Mouse (Mus musculus) spleen, adult 12 weeks (tissue): ENCODE measurements around the gene Galnt3.

Experiments
- DNase-seq: peaks from one replicate; pipeline ENCODE4 v3.0.0; 2022; ENCODE audit warnings: low spot score

Gene Galnt3

DNA sequence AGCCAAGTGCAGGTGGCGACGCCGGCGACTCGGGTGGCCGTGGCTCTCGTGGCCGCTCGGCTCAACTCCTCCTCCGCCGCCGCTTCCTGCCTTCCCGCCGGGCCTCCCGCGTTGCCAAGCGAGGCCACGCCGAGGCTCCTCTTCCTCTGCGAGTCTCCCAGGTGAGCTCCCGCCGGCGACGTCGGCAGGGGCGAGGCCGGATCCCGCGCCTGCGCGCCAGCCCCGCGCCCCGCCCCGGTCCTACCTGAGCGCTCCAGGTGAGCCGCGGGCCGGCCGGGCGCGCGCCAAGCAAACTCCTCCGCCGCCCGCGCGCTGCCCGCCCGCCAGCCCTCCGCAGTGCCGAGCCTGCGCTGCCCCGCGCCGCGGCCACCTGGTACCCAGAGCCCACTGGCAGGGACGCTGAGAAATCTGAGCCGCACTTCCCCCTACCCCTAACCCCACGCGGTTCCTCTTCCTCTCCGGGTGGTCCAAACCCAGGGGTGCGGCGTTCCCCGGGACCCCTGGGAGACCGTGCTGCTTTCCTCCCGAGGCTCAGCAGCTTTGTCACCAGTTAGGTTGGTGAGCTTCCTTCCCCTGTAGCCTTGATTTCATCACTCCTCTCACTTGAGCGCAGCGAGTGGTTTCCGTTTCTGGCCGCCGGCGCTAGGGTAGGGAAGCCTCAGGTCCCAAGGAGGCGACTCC, at the start of gene Galnt3:
Gene Galnt3 (minus strand): TSS at position 404 of the 681 bp plus-strand sequence.
- DNase-seq: no peak

DNA sequence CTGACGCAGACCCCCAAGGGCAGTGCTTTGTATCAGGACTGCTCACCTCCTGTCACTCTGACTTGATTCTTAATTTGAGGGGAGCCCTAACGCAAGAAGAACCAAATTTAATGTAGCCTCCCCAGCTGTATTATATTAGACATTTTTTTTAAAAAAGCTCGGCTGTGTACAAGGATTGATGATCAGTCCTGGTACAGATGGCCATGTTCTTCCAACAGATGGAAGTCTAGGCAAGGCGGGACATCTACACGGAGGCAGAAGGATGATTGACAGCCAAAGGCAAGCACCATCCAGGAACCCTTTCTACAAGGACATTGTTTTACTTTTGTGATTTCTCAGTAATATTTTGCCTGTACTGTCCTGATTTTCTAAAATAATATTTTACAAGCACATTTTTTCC, 48.3 kb upstream of the Galnt3 start:
- DNase-seq: no peak

DNA sequence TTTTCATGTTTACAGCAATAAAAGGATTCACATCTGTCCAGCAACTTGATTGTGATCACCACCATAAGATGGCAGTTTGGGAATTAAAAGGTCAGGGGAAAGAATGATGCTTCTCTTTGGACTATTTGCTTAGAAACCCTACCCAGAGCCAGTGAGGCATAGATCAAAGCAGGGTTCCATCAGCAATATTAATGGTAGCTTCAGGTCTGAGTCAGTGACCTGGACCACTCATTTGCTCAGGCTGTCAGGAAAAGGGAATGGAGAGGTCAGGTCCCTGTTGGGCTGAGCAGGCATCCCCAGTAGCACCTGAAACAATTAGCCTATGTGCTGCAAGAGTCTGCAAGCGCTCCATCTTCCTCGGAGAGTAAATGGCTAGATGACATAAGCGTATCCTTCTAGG, 46.8 kb upstream of the Galnt3 start:
- no peak for DNase-seq

DNA sequence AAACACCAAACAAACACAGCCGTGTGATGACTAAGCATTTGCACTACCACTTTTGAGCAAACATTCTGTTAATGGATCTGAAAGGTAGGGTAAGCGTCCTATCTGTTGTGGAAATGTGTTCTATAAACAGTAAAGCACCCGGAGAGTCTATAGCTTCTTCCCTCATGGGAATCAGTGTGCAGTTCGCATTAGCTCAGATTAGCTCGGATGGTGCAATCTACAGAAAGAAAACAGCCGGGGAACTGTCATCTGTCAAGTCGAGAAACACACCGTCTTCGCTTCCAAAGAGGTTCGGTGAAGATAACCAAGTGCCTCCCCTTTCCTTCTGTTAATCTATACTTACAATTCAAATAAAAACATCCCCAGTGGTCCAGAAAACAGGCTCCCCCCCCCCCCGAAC, 45.9 kb upstream of the Galnt3 start:
- no peak for DNase-seq

DNA sequence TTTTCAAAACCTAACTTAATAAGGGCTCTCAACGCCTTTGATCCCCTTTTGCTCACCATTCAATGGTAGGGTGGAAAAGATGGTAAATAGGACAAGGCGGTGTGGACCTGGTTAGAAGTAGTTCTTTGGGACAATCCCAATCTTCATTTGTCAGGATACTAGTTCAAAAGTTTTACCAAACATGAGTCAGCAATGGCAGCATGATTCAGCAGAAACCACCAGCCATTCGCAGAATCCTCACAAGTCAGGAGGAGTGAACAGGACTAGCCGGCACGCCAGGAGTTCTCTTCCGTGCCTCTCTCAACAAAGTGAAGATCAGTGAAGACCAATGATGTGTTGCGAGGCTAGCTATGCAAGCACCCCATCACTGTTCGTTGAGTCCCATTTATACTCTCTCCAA, 40.2 kb upstream of the Galnt3 start:
- no peak for DNase-seq

DNA sequence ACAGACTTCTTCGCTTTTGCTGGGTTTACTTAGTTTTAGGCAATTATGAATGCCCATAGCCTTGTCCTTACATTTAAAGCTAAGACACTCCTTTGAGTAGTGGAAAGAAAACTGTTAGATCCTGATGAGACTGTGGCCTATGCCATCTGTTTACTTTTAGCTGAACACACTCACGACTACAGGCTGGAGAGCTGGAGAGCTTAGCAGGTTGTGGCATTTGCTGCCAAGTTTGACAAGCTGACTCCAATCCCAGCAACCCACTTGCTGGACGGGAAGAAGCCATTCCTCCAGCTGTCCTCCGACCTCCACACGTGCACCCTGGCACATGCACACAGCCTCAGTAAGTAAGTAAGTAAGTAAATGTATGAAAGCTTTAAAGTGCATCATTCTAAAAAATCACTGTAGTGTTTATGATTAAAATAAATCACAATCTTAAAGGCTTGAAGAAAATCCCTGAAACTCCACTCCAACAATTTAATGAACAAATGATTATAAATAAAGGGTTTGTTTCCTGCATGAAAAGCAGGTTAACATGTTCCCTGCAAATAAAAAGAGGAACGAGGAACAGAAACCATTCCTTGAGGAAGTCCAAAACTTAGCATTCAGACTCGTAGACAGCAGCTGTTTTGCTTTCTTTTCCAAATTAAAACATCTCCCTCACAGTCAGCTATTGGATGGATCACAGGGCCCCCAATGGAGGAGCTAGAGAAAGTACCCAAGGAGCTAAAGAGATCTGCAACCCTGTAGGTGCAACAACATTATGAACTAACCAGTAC, 33.5 kb upstream of the Galnt3 start:
- DNase-seq: no peak

DNA sequence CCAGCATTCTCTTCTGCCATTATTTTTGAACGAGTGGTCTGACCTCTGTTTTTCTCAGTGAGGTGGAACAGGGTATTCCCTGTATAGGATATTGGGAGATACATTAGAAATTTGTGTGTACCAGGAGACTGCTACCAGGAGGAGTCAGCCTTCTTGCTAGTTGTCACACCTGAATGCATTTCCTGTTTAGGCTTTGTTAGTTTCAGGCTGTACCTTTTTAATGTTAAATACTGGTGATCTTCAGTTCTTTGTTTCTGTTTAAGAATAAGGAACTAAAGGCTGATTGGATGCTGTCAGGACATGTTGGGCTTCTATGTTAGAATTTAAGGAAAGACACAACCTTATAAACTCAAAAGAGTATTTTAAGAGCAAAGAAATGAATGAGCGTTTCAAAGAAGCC, 26.6 kb upstream of the Galnt3 start:
- DNase-seq: no peak

DNA sequence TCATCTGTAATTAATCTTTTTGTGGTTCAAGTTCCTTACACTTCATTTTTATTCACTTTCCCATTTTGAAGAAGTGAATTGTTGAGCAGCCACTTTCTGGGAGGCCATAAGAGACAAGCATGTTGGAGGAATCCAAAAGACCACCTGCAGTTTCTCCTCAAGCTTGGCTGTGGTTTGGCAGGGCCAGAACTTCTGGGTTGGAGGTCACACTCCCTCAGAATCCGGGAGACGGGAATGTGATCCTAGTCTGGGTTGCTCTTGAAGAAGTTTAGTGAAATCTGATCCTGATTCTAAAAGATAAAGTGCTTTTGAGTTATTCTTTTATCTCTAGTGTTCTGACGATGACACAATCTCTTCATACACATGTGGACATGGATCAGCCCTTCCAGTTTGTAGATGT, 25.7 kb upstream of the Galnt3 start:
- no peak for DNase-seq

DNA sequence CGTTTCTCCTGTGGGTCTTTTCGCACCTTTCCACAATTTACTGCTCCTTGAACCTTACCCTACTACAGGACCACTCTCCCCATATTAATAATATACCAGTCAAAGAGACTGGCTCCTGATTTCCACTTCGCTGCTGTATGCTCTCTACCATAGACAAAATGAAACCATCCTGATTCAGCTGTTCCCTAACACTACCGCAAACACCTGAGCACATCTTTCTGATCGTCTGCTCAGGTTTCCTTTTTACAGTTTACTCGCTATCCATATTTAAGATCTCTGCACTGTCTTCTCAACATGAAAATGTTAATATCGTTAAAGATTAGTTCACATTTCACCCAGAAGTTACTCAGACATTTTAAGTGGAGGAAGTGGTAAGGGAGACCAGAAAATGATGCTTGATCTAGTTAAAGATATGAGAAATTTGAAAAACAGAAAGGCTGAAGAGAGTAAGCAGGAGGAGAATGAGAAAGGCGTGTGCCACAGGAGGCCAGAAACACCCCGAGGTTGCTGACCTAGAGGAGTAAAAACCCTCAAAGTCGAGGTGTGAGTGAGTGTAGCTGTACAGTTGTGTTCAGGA, 23.9 kb upstream of the Galnt3 start:
- no peak for DNase-seq

DNA sequence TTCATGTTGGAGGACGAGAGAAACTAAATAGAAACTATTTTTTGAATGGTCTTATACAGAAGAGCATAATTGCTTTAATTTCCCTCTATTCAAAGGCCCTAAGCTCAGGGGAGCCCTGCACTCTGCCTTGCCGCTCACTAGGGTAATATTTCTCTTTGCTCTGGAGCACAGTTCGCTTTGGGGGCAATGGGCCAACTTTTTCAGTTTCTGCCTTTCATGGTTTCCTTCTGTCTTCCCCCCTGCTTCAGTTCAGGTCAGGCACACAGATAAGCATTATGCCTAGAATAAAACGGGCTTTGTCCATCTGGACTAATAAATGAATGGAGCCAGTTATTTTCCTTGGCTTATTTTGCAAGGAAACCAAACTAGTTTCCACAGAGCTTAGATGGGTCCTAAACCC, 21.7 kb upstream of the Galnt3 start:
- no peak for DNase-seq

DNA sequence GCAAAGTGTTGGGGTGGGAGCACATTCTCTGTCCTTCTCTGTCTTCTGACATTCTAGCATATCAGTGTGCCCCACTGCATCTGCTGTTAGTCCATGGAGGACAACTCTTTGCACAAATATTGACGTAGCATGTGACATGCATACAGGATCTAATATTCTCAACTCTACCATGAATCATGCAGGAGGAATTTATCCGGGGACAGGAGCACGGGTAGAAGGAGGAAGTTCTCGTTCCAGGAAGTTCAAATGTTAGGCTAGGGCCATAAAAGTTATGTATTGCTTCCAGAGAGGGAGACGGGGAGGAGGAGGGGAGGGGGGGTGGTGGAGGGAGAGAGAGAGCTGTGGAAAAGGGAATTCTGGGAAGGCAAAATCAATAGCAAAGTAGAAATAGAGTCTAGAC, 20.0 kb upstream of the Galnt3 start:
- DNase-seq: no peak

DNA sequence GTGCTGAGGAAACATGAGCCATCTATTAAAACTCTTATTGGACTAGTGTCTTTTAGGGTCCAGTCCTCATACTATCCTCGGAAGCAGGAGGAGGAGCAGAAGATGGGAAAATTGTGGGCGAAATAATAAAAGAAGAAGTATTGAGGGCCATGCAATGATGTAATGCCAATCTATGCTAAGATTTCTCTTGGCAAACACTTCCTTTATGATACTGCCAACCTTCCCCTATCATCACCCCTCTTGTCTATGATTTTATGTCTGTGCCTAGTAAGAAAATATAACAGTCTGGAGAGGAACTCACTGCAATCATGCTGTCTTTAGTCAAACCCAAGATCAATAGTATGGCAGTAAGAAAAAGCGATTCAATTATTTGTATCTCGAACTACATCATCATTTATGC, 18.5 kb upstream of the Galnt3 start:
- DNase-seq: no peak

DNA sequence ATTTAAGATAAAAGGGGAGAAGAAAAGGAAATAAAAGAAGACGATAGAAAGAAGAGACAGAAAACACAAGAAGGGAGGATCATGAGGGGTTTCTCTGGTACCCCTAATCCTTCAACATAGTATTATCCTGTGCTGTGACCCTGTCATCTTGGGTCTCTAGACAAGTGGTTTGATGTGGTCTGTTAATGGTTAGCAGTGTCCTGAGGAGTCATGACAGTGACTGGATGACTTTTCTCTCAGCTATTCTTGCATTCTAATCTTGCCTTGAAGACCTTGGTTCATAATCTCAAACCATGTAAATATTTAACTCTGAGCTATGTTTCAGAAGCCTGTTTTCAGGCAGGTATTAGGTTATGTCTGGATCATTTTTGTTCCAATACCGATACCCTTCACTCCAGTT, 17.9 kb upstream of the Galnt3 start:
- DNase-seq: no peak

DNA sequence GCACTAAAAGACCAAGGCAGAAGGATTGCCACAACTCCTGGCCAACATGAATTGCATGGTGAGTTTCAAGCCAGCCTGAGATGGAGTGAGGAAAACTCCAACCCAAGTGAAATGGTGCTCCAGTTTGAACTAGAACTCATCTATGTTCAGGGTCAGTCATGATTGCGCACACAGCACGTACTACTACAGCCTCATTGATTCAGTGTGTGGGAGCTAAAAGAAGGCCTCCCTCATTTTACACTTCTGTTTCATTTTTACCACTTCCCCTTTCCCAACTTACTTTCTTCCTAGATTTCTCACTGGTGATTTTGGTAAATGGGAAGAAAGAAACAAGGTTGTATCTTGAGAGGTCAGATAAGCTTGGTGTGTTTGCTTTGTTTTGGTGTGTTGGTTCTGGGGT, 17.5 kb upstream of the Galnt3 start:
- no peak for DNase-seq

DNA sequence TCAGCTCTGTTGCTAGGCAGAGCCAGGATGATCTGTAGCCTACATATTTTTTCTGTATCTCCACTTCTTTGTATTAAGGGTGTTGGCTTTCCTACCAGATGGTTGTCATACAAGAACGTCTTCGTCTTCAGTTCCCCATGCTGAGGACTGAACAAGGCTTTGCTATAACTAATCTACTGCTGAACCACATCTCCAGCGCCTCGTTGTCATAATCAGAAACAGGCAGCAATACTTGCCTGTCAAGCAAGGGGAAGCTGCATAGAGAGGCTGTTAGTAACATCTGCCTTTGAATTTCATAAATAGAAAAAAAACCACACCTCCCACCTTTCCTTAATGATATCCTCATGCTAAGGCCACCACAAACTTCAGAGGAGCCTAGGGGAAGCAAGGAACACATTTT, 15.5 kb upstream of the Galnt3 start:
- no peak for DNase-seq

DNA sequence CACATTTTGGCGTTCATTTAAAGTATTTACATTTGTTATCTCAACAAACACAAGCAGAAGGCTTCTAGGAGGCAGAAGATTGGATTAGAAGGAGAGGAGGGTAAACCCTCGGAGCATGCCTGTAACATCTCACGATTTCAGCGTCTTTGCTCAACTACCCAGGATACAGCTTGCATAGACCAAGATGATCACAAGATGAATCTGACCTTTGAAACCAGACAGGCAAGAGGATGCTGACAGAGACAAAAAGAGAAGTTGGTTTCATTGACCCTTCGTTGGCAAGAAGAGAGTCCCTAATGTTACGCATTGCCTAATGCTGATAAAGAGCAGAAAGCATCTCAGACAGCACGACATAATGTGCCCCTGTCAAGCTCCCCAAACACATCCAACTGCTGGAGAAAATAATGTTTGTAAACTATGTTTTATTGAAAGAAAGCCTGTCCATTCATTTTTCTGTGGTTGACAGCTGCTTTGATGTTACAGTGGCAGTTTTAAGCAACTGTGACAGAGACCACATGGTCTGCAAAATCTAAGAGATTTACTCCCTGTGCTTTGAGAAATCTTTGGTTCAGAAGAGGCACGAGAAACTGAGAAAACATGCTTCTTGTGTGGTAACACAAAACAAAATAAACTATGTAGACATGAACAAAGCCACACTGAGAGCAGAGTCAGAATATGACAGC, 7.2 kb upstream of the Galnt3 start:
- DNase-seq: no peak

DNA sequence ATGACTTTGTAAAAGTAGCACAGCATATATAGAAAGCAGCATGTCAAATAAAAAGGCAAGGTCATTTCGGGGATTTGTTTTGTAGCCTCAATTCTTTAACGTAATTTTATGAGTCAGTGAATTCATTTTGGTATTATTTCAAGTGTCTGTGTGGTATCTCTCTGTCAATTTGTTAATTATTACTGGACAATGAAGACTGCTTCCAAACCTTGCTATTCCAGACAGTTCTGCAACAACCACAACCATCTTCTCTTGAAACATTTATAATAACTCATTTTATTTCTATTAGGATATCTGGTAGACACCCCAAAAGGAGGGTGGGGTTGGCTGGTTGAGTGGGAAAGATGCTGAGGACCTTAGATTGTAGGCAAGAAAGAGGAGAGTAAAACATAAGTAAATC, 4.1 kb upstream of the Galnt3 start:
- DNase-seq: no peak

DNA sequence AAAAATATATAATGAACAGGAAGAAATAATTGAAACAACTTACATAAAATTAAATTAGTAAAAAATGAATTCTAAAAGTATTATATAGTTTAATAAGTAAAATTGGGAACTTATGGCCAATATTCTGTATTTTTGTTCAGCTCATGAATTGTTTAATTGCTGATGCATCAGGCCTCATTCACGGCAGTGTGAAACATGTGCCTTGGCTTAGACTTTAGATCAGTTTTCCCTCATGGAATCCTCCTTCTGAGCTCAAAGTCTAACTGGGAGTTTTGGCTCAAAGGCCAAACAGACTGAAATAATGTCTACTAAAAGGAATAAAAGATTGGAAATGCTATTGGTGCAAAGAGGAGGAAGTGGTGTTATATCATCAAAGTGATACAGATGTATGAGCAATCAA, 2.7 kb upstream of the Galnt3 start:
- DNase-seq: no peak

DNA sequence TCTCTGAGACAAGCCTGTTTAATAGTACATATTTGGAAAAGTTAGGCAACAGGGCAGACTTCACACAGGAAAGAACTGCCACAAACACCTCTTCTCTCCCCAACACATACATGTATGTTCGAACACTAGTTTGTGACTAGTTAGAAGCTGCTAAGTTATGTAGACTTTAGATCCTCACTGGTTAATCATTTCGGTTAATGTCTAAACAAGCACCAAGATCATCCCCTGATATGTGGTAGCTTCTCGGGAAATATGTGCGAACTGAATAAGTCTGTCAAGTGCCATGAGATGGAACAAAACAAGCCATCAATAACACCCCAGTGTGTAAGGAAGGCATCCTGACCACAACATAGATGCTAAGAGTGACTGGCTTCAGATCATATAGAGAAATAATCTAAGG, 2.1 kb upstream of the Galnt3 start:
- no peak for DNase-seq

DNA sequence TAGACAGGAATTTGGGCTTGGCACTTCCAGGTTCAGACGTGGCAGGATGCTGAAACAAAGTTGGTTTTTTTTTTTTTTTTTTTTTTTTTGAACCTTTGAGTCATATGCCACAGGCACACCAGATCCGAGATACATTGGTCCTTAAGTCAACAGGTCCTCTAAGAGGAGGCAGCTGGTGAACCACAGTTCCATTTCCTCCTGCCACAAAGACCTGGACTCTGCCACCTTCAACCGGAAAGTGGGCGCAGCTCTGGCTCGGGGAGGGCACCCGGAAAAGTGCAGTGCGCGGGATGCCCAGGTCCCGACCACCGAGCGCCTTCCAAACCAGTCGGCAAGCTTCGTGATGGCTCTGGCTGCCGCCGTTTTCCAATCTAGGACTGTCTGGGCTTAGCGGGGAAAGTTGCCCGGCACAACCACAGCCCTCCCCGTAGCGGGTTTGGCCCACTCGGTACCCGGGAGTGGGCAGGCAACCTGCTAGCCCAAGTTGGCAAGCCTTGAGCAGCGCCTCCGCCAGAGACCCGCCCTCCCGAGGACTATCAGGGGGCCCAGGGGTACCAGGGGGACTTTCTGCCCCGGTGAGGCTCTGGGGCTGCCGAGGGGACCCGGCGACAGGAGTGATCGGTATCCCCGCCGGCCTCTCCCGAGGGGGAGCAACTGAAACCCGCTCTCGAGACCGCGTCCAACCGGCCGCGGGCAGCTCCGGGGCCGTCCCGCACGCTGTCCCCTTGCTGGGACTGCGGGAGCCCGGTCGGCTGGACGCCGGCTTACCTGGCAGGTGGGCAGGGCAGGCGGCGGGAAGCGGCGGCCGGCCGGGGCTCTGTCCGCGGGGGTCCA, 821 bp downstream of the Galnt3 start:
- no peak for DNase-seq

DNA sequence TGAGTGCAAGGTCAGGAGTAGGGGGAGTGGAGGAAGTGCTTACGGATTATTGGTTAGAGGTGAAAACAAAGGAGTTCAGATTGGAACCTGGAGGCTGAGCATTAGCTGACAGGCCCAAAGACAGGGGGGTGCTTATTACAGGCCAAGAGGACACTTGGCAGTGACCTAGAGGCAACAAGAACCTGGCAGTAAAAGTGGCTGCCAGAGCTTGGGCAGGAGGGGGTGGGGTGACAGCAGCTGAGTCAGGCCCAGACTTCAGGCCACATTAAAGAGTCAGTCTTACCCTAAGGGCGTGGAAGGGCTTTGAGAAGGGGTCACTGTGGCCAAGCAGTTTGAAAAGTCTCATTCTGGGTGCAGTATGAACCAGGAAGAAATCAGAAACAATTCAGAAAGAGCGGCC, 7.1 kb downstream of the Galnt3 start:
- DNase-seq: no peak

DNA sequence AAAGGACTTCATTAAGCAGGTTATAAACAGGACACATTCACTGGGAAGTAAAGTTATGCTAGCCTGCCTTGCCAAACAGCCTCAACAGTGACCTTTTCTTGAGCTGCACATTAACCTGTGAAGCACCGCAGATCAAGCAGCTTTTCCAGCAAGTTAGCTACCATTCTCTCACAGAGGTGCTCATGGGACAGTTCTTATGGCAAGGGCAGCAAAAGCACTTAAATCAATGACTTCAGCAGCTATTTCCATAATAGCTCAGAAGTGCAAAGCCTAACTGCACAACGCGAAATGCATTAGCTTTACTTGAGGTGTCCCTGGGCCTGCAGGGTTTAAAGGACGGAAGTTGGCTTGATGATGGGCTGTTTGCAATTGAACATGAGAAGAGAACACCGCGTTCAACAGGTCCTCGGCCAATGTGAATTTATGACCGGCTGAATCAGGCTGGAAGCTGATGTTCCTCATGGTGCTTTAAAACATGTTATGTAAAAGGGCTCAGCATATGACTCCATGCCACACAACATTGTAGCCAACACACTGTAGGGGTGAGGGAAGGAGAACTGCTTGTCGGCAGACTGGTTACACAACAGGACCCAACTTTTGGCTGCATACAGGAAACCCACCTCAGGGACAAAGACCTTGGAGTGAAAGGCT, 16.8 kb downstream of the Galnt3 start:
- DNase-seq: no peak
